In the genomic region with DNA sequence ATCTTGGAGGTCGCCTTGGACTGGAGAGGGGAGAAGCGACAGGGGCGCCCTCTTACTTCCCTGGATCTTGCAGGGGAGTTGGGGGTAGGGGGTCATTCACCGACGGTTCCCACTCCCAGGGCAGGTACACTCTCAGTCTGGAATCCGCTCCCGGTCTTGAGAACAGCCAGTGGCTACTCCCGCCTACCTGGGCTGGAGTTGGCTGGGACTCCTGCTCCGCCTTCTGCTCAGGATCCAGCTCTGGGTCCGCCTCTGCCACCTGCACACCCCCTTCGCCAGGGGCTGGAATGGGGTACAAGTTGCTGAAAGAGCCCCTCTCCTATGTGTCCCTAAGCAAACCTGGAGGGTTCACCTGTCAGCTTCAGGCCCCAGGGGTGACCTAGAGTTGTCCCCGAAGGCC, we compare ENCODE assay signal across 13 mouse cellular contexts. TPM values are rescaled to one million over a fixed set of nuclear protein-coding genes. Genes with fewer than 3 reads are reported as not detected.
DNase-seq lines count a peak whose midpoint lies in the region; ATAC-seq lines count a peak whose summit lies in the region.
"Had no signal": no experiment of that assay in that cellular context is flagged by ENCODE, and none has a peak within 500 bp of the region (broad histone marks: within the 10 kb centered on the region; RNA-seq: fewer than 3 reads in every experiment).

No protein-coding gene starts in this region.

- H3K27ac ChIP-seq in hindbrain, embryonic 16.5 days (ENCODE audit: low read depth, low read length): no peak overlapping the region
- no peak overlapping the region for H3K27ac ChIP-seq in hindbrain, embryonic 13.5 days
- 0 out of 2 replicates have a peak overlapping the region, but pooled peaks have one; percentile 17 for H3K27ac ChIP-seq in embryonic facial prominence, embryonic 15.5 days (replicated peaks)
- H3K27ac ChIP-seq: neural tube, embryonic 12.5 days had no signal

- peaks cover 18% of the 10 kb centered on the region for H3K27me3 ChIP-seq in hindbrain, embryonic 16.5 days (replicated peaks; ENCODE audit: control insufficient read depth, insufficient read depth, low read length)
- H3K27me3 ChIP-seq in hindbrain, embryonic 13.5 days: peaks cover 65% of the 10 kb centered on the region
- peaks cover 18% of the 10 kb centered on the region for H3K27me3 ChIP-seq in embryonic facial prominence, embryonic 15.5 days

- no peaks in the 10 kb centered on the region for H3K36me3 ChIP-seq in hindbrain, embryonic 16.5 days (ENCODE audit: control insufficient read depth, insufficient read depth, low read length)
- no peaks in the 10 kb centered on the region for H3K36me3 ChIP-seq in hindbrain, embryonic 13.5 days
- no peaks in the 10 kb centered on the region for H3K36me3 ChIP-seq in embryonic facial prominence, embryonic 15.5 days
- H3K36me3 ChIP-seq: neural tube, embryonic 12.5 days had no signal

- H3K4me2 ChIP-seq in hindbrain, embryonic 16.5 days (ENCODE audit: low read length): 0 out of 2 replicates have a peak overlapping the region, but pooled peaks have one; percentile 30
- H3K4me2 ChIP-seq in hindbrain, embryonic 13.5 days: no peak overlapping the region
- peak overlapping the region; percentile 33 for H3K4me2 ChIP-seq in embryonic facial prominence, embryonic 15.5 days (replicated peaks)
- H3K4me2 ChIP-seq: neural tube, embryonic 12.5 days had no signal

- H3K4me1 ChIP-seq in hindbrain, embryonic 16.5 days (ENCODE audit: control insufficient read depth, insufficient read depth, low read depth, low read length): no peaks in the 10 kb centered on the region
- H3K4me1 ChIP-seq in hindbrain, embryonic 13.5 days (replicated peaks): no peaks in the 10 kb centered on the region; the same call in 1 of the 2 replicates
- H3K4me1 ChIP-seq in embryonic facial prominence, embryonic 15.5 days: peaks cover 7% of the 10 kb centered on the region; the same call in 1 of the 2 replicates
- H3K4me1 ChIP-seq: neural tube, embryonic 12.5 days had no signal

- 47% methylated on average over 11 of the region's 12 CpGs for WGBS in hindbrain, embryonic 16.5 days
- 36% methylated on average over 12 of the region's 12 CpGs for WGBS in hindbrain, embryonic 13.5 days
- WGBS in embryonic facial prominence, embryonic 15.5 days: 29% methylated on average over 12 of the region's 12 CpGs

- no peak overlapping the region for H3K9ac ChIP-seq in hindbrain, embryonic 16.5 days (ENCODE audit: low read depth, low read length)
- no peak overlapping the region for H3K9ac ChIP-seq in hindbrain, embryonic 13.5 days
- H3K9ac ChIP-seq in embryonic facial prominence, embryonic 15.5 days: no peak overlapping the region
- H3K9ac ChIP-seq: neural tube, embryonic 12.5 days had no signal

- no peaks in the 10 kb centered on the region for H3K9me3 ChIP-seq in hindbrain, embryonic 16.5 days (ENCODE audit: control insufficient read depth, low read length)
- H3K9me3 ChIP-seq in hindbrain, embryonic 13.5 days: no peaks in the 10 kb centered on the region
- H3K9me3 ChIP-seq in embryonic facial prominence, embryonic 15.5 days (replicated peaks): no peaks in the 10 kb centered on the region
- H3K9me3 ChIP-seq: neural tube, embryonic 12.5 days had no signal

- no peak overlapping the region for H3K4me3 ChIP-seq in hindbrain, embryonic 16.5 days (ENCODE audit: low read length)
- no peak overlapping the region for H3K4me3 ChIP-seq in hindbrain, embryonic 13.5 days
- H3K4me3 ChIP-seq in embryonic facial prominence, embryonic 15.5 days (replicated peaks): no peak overlapping the region; the same call in 1 of the 2 replicates
- H3K4me3 ChIP-seq: neural tube, embryonic 12.5 days had no signal

- peak; percentile 54 for DNase-seq in kidney, postnatal 14 days
- DNase-seq in lung, postnatal 36 days: peak; percentile 51
- DNase-seq in cerebellum, postnatal 4 days (ENCODE audit: low spot score in 2 of 2): no peak
- DNase-seq in gastrocnemius, postnatal 25 days: no peak
- DNase-seq in urinary bladder, adult 18-20 months (ENCODE audit: low spot score in 2 of 2): no peak
- DNase-seq: gastrocnemius, postnatal 10 days; thymus, postnatal 25 days had no signal

- no peak; the same call in 1 of the 2 replicates for ATAC-seq in hindbrain, embryonic 16.5 days
- no peak for ATAC-seq in hindbrain, embryonic 13.5 days (ENCODE audit: low FRiP score)
- no peak; the same call in 1 of the 2 replicates for ATAC-seq in embryonic facial prominence, embryonic 15.5 days (ENCODE audit: insufficient number of reproducible peaks, low FRiP score, low TSS enrichment, low read depth)
- ATAC-seq: inflammation-experienced regulatory T-cells, adult 6 months had no signal

RNA-seq across cellular contexts. Expression of a gene that starts 5.7 kb away (rescaled TPM):
- 0.44 and 0.54 TPM in 2 replicates for polyA plus RNA-seq in hindbrain, embryonic 16.5 days (2015; fragmentation: Nextera tagmentation; extraction: Ambion mirVana)
- 0.41 and 0.69 TPM in 2 replicates for polyA plus RNA-seq in hindbrain, embryonic 13.5 days (2015; fragmentation: Nextera tagmentation; extraction: Ambion mirVana)
- polyA plus RNA-seq in embryonic facial prominence, embryonic 15.5 days (2015; fragmentation: Nextera tagmentation; extraction: Ambion mirVana): 39.7 and 40.2 TPM in 2 replicates
- under 1 TPM; 0.29 to 0.36 TPM for total RNA-seq in gastrocnemius, postnatal 25 days (2021)

RNA-seq across cellular contexts. Expression of a gene that starts 16.6 kb away (rescaled TPM):
- 2.6 and 4.2 TPM in 2 replicates for polyA plus RNA-seq in hindbrain, embryonic 16.5 days (2015; fragmentation: Nextera tagmentation; extraction: Ambion mirVana)
- 1.9 and 2.0 TPM in 2 replicates for polyA plus RNA-seq in hindbrain, embryonic 13.5 days (2015; fragmentation: Nextera tagmentation; extraction: Ambion mirVana)
- 17.4 and 20.6 TPM in 2 replicates for polyA plus RNA-seq in embryonic facial prominence, embryonic 15.5 days (2015; fragmentation: Nextera tagmentation; extraction: Ambion mirVana)
- 10 to 100 TPM in 1 of 2 experiments, 1 to 10 TPM in 1; 5.8 to 12.5 TPM for total RNA-seq in gastrocnemius, postnatal 25 days (2021)

RNA-seq across cellular contexts. Expression of a gene that starts 20.4 kb away (rescaled TPM):
- polyA plus RNA-seq in hindbrain, embryonic 16.5 days (2015; fragmentation: Nextera tagmentation; extraction: Ambion mirVana): 121 and 130 TPM in 2 replicates
- 101 and 102 TPM in 2 replicates for polyA plus RNA-seq in hindbrain, embryonic 13.5 days (2015; fragmentation: Nextera tagmentation; extraction: Ambion mirVana)
- polyA plus RNA-seq in embryonic facial prominence, embryonic 15.5 days (2015; fragmentation: Nextera tagmentation; extraction: Ambion mirVana): 79.1 and 87.8 TPM in 2 replicates
- 10 to 100 TPM; 20.8 to 23.5 TPM for total RNA-seq in gastrocnemius, postnatal 25 days (2021)

RNA-seq across cellular contexts. Expression of a gene that starts 44.9 kb away (rescaled TPM):
- polyA plus RNA-seq in hindbrain, embryonic 16.5 days (2015; fragmentation: Nextera tagmentation; extraction: Ambion mirVana): 2.5 TPM in 2 replicates
- 0.52 and 1.4 TPM in 2 replicates for polyA plus RNA-seq in hindbrain, embryonic 13.5 days (2015; fragmentation: Nextera tagmentation; extraction: Ambion mirVana)
- polyA plus RNA-seq in embryonic facial prominence, embryonic 15.5 days (2015; fragmentation: Nextera tagmentation; extraction: Ambion mirVana): 0.07 and 0.24 TPM in 2 replicates
- not detected for total RNA-seq in gastrocnemius, postnatal 25 days (2021)
- total RNA-seq: common myeloid progenitor, adult 5-6 weeks; gastrocnemius, postnatal 10 days had no signal
- polyA plus RNA-seq: inflammation-experienced regulatory T-cells, adult 6 months had no signal

RNA-seq across cellular contexts. Expression of a gene that starts 45.3 kb away (rescaled TPM):
- polyA plus RNA-seq in hindbrain, embryonic 16.5 days (2015; fragmentation: Nextera tagmentation; extraction: Ambion mirVana): 5.6 and 8.3 TPM in 2 replicates
- polyA plus RNA-seq in hindbrain, embryonic 13.5 days (2015; fragmentation: Nextera tagmentation; extraction: Ambion mirVana): 0.78 and 2.5 TPM in 2 replicates
- polyA plus RNA-seq in embryonic facial prominence, embryonic 15.5 days (2015; fragmentation: Nextera tagmentation; extraction: Ambion mirVana): 8.8 and 9.3 TPM in 2 replicates
- total RNA-seq in gastrocnemius, postnatal 25 days (2021): not detected
- total RNA-seq: common myeloid progenitor, adult 5-6 weeks; gastrocnemius, postnatal 10 days had no signal
- polyA plus RNA-seq: inflammation-experienced regulatory T-cells, adult 6 months had no signal

Comparison
In these comparisons a context has a peak if more than half of its experiments do, and no peak if none do; other contexts are left out.
1. DNase-seq: peak in kidney, postnatal 14 days (single experiment) and lung, postnatal 36 days (single experiment); none in cerebellum, postnatal 4 days (0 of 2), gastrocnemius, postnatal 25 days (single experiment) and urinary bladder, adult 18-20 months (0 of 2).
2. RNA of a gene that starts 5.7 kb away (polyA plus RNA-seq): 39.7 to 40.2 TPM in embryonic facial prominence, embryonic 15.5 days; 0.41 to 0.69 TPM in hindbrain, embryonic 13.5 days and 0.44 to 0.54 TPM in hindbrain, embryonic 16.5 days; every median in the first group is over 10 times any median in the second.